Mouse (Mus musculus): ENCODE measurements around the gene Stk31.
A peak's percentile ranks its signal among the peaks of the same experiment; 100 is the strongest.
"Not testable (repeated sequence)": the region's sequence is repeated elsewhere in the genome, so short reads cannot be mapped to it uniquely, and the experiment has no call there.

Stk31 gene

GRCm38 (mm10) chr6:49395316-49395715 is at the start of gene Stk31:
Gene Stk31 (plus strand): TSS chr6:49395604.
- peak; percentile 43 to 44 for DNase-seq

GRCm38 (mm10) chr6:49349826-49350225 is 45.6 kb upstream of the Stk31 start:
- peak in 1 of 2 experiments; percentile 25 for DNase-seq

- DNase-seq: no peak
Observed at GRCm38 (mm10) chr6:49354613-49355012, 40.8 kb upstream of the Stk31 start.

- no peak for DNase-seq
Observed at GRCm38 (mm10) chr6:49355171-49355570, 40.2 kb upstream of the Stk31 start.

- no peak for DNase-seq
Observed at GRCm38 (mm10) chr6:49360420-49360819, 35.0 kb upstream of the Stk31 start.

- peak; percentile 86 to 89 for DNase-seq
Observed at GRCm38 (mm10) chr6:49367159-49368054, 28.0 kb upstream of the Stk31 start, which contains the start of gene Fam221a. Gene Fam221a (plus strand): TSS chr6:49367739.

GRCm38 (mm10) chr6:49368212-49368611 is 27.2 kb upstream of the Stk31 start:
- DNase-seq: no peak

GRCm38 (mm10) chr6:49372705-49373104 is 22.7 kb upstream of the Stk31 start:
- no peak for DNase-seq

- no peak for DNase-seq
Observed at GRCm38 (mm10) chr6:49373943-49374342, 21.5 kb upstream of the Stk31 start.

GRCm38 (mm10) chr6:49378328-49378727 is 17.1 kb upstream of the Stk31 start:
- DNase-seq: no peak

- no peak for DNase-seq
Observed at GRCm38 (mm10) chr6:49394276-49394675, 1.1 kb upstream of the Stk31 start.

GRCm38 (mm10) chr6:49397466-49397865 is 2.1 kb downstream of the Stk31 start:
- DNase-seq: peak; percentile 25 to 44

GRCm38 (mm10) chr6:49398365-49398764 is 3.0 kb downstream of the Stk31 start:
- peak in 1 of 2 experiments; percentile 49 for DNase-seq

GRCm38 (mm10) chr6:49410830-49411229 is 15.4 kb downstream of the Stk31 start:
- DNase-seq: no peak

- not testable (repeated sequence) for DNase-seq
Observed at GRCm38 (mm10) chr6:49412967-49413366, 17.6 kb downstream of the Stk31 start.

GRCm38 (mm10) chr6:49415971-49416370 is 20.6 kb downstream of the Stk31 start:
- no peak for DNase-seq

GRCm38 (mm10) chr6:49437306-49437705 is 41.9 kb downstream of the Stk31 start:
- DNase-seq: peak; percentile 57 to 66

GRCm38 (mm10) chr6:49458112-49458511 is 62.7 kb downstream of the Stk31 start:
- DNase-seq: no peak

GRCm38 (mm10) chr6:49483205-49483604 is 87.8 kb downstream of the Stk31 start:
- no peak for DNase-seq

GRCm38 (mm10) chr6:49491526-49491925 is 96.1 kb downstream of the Stk31 start:
- no peak for DNase-seq

GRCm38 (mm10) chr6:49519053-49519452 is 123.6 kb downstream of the Stk31 start:
- DNase-seq: peak; percentile 88 to 91

All from cerebellum, postnatal 10 days (tissue).